8 mouse cellular contexts compared by ENCODE assay signal in the genomic region with DNA sequence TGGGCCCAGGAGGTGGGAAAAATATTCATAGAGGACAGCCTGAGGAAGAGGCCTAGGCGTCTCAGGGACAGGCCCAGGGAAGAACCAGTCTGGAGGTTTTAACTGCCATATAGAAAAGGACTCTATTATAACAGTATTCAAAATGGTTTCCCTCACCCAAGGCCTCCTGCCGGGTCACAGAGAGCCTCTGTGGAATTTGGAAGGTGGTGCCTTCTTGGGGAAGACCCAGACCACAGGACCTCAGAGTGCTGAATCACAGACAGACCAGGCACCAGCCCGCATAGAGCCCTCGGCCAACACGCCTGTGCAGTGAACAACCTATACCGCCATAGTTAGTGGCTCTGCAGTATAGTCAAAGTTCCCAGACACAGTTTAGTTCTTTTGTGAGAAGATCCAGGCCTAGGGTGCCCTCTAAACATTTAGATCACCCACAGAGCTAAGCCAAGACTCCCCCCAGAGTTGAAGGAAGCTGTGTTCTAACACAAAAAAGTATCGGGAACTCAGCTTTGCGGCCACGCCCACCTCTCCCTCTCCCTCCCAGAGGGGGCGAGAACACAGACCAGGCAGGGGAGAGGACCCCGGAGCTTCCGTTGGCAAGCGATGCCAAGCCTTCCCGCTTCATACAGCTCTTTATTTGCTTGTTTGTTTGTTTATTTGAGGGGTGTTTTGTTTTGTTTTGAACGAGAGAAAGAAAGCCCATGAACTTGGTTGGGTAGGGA.
DNase-seq lines count a peak whose midpoint lies in the region; ATAC-seq and TF ChIP-seq lines count a peak whose summit lies in the region.

No protein-coding gene starts in this region.

- H3K4me1 ChIP-seq in heart, embryonic 12.5 days (replicated peaks), result peaks cover 39% of the 10 kb centered on the region
- H3K4me1 ChIP-seq in hindbrain, embryonic 13.5 days (replicated peaks), result peaks cover 67% of the 10 kb centered on the region
- H3K4me1 ChIP-seq in midbrain, embryonic 12.5 days, result peaks cover 32% of the 10 kb centered on the region

- no peak for ATAC-seq in heart, embryonic 12.5 days (ENCODE audit: insufficient number of reproducible peaks, low FRiP score)
- no peak for ATAC-seq in hindbrain, embryonic 13.5 days (ENCODE audit: low FRiP score)
- peak; percentile 49; the same call in 1 of the 2 replicates for ATAC-seq in midbrain, embryonic 12.5 days (ENCODE audit: low FRiP score, low read depth)

- H3K9ac ChIP-seq in heart, embryonic 12.5 days, result no peak overlapping the region
- no peak overlapping the region for H3K9ac ChIP-seq in hindbrain, embryonic 13.5 days
- no peak overlapping the region for H3K9ac ChIP-seq in midbrain, embryonic 12.5 days (replicated peaks)

- no peak for DNase-seq in heart, adult 9 months (ENCODE audit: low spot score in 2 of 2)
- DNase-seq in ZHBTc4 (ENCODE audit: low read depth, low spot score), result peak; percentile 67
- DNase-seq in layer of hippocampus, adult 2 months (ENCODE audit: low spot score in 2 of 2), result no peak
- no peak for DNase-seq in layer of hippocampus, adult 18-20 months (ENCODE audit: low spot score in 2 of 2)
- no peak for DNase-seq in urinary bladder, adult 2 months (ENCODE audit: low spot score)

- TF ChIP-seq CTCF in layer of hippocampus, adult 2 months (conservative IDR thresholded peaks at IDR 0.05), result no peak

- WGBS in heart, embryonic 12.5 days, result 24% methylated on average over 15 of the region's 15 CpGs
- WGBS in hindbrain, embryonic 13.5 days, result 12% methylated on average over 15 of the region's 15 CpGs
- WGBS in midbrain, embryonic 12.5 days, result 18% methylated on average over 15 of the region's 15 CpGs

- no peaks in the 10 kb centered on the region for H3K9me3 ChIP-seq in heart, embryonic 12.5 days (replicated peaks)
- 0 out of 2 replicates have a peak, but pooled peaks cover 2% of the 10 kb centered on the region for H3K9me3 ChIP-seq in hindbrain, embryonic 13.5 days
- H3K9me3 ChIP-seq in midbrain, embryonic 12.5 days, result no peaks in the 10 kb centered on the region

- peak overlapping the region; percentile 51 for H3K4me2 ChIP-seq in heart, embryonic 12.5 days
- peak overlapping the region; percentile 49 for H3K4me2 ChIP-seq in hindbrain, embryonic 13.5 days
- peak overlapping the region; percentile 47 for H3K4me2 ChIP-seq in midbrain, embryonic 12.5 days (replicated peaks)

- no peaks in the 10 kb centered on the region for H3K27me3 ChIP-seq in heart, embryonic 12.5 days (replicated peaks)
- peaks cover 36% of the 10 kb centered on the region for H3K27me3 ChIP-seq in hindbrain, embryonic 13.5 days
- H3K27me3 ChIP-seq in midbrain, embryonic 12.5 days, result peaks cover 24% of the 10 kb centered on the region

- H3K36me3 ChIP-seq in heart, embryonic 12.5 days, result no peaks in the 10 kb centered on the region
- no peaks in the 10 kb centered on the region for H3K36me3 ChIP-seq in hindbrain, embryonic 13.5 days
- H3K36me3 ChIP-seq in midbrain, embryonic 12.5 days, result no peaks in the 10 kb centered on the region

- H3K27ac ChIP-seq in heart, embryonic 12.5 days (ENCODE audit: poor library complexity, severe bottlenecking), result 0 out of 2 replicates have a peak overlapping the region, but pooled peaks have one; percentile 12
- H3K27ac ChIP-seq in hindbrain, embryonic 13.5 days, result peak overlapping the region; percentile 86
- peak overlapping the region; percentile 58 for H3K27ac ChIP-seq in midbrain, embryonic 12.5 days (replicated peaks)
- no peak overlapping the region for H3K27ac ChIP-seq in layer of hippocampus, adult 2 months

- no peak overlapping the region for H3K4me3 ChIP-seq in heart, embryonic 12.5 days
- no peak overlapping the region for H3K4me3 ChIP-seq in hindbrain, embryonic 13.5 days
- H3K4me3 ChIP-seq in midbrain, embryonic 12.5 days, result 0 out of 2 replicates have a peak overlapping the region, but pooled peaks have one; percentile 10
- H3K4me3 ChIP-seq in layer of hippocampus, adult 2 months, result no peak overlapping the region
